24 mouse cellular contexts compared by ENCODE assay signal in the genomic region with DNA sequence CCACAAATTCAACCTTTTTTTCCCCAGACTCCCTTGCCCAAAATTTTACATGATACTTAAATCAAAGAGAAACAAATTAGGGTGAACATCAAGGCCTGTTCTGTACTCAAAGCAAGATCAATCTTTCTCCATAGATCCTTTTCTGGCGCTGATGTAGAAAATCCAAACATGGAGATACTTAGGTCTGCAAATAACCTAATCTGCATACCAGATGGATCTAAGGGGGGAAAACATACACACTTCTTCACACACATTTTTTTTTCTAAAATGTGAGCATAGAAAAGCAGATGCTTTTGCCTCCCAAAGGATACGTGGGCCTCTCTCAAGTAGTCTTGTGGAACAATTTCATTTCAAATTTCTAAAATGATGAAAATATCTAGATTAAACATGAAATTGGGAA.
A peak's percentile ranks its signal among the peaks of the same experiment; 100 is the strongest.
DNase-seq lines count a peak whose midpoint lies in the region; ATAC-seq and TF ChIP-seq lines count a peak whose summit lies in the region.
"Had no signal": no experiment of that assay in that cellular context is flagged by ENCODE, and none has a peak within 500 bp of the region (broad histone marks: within the 10 kb centered on the region; RNA-seq: fewer than 3 reads in every experiment).

No protein-coding gene starts in this region.

- no peaks in the 10 kb centered on the region for H3K4me1 ChIP-seq in lung, postnatal 0 days (ENCODE audit: insufficient read depth, low read depth, low read length)
- no peaks in the 10 kb centered on the region for H3K4me1 ChIP-seq in heart, embryonic 10.5 days
- H3K4me1 ChIP-seq: embryonic facial prominence, embryonic 10.5 days; embryonic facial prominence, embryonic 12.5 days; forebrain, embryonic 13.5 days had no signal

- no peak for TF ChIP-seq CTCF in brain, embryonic 14.5 days (IDR thresholded peaks at IDR 0.05; ENCODE audit: borderline replicate concordance, extremely low read depth, insufficient read depth, insufficient read length)
- TF ChIP-seq CTCF in lung, postnatal 0 days (IDR thresholded peaks at IDR 0.05): no peak

- ATAC-seq in frontal cortex, adult (ENCODE audit: low TSS enrichment): peak; percentile 76
- no peak for ATAC-seq in lung, postnatal 0 days
- ATAC-seq: activated CD4-positive, CD25-positive, alpha-beta regulatory T cell, adult 4 months; forebrain, embryonic 13.5 days; forebrain, embryonic 16.5 days; Patski had no signal

- no peak for TF ChIP-seq EP300 in lung, postnatal 0 days (IDR thresholded peaks at IDR 0.05)

- TF ChIP-seq POLR2A in brain, embryonic 14.5 days (IDR thresholded peaks at IDR 0.05; ENCODE audit: borderline replicate concordance, extremely low read depth, insufficient read depth, insufficient read length, poor library complexity, severe bottlenecking): no peak

- no peaks in the 10 kb centered on the region for H3K36me3 ChIP-seq in lung, postnatal 0 days (ENCODE audit: insufficient read depth, low read length)
- no peaks in the 10 kb centered on the region for H3K36me3 ChIP-seq in heart, embryonic 10.5 days
- H3K36me3 ChIP-seq: embryonic facial prominence, embryonic 10.5 days; embryonic facial prominence, embryonic 12.5 days; G1E had no signal

- WGBS in lung, postnatal 0 days: 62% methylated on average over 2 of the region's 2 CpGs
- WGBS in heart, embryonic 10.5 days: 83% methylated on average over 2 of the region's 2 CpGs

- H3K9me3 ChIP-seq in lung, postnatal 0 days (ENCODE audit: low read length): no peaks in the 10 kb centered on the region
- no peaks in the 10 kb centered on the region for H3K9me3 ChIP-seq in heart, embryonic 10.5 days
- H3K9me3 ChIP-seq: embryonic facial prominence, embryonic 10.5 days; embryonic facial prominence, embryonic 12.5 days; forebrain, embryonic 13.5 days; G1E had no signal

- H3K9ac ChIP-seq in lung, postnatal 0 days (replicated peaks; ENCODE audit: low read depth): no peak overlapping the region
- H3K9ac ChIP-seq: embryonic facial prominence, embryonic 12.5 days; forebrain, embryonic 13.5 days had no signal

- DNase-seq in frontal cortex, postnatal 25 days (ENCODE audit: low spot score in 2 of 2): no peak
- peak; percentile 4 for DNase-seq in layer of hippocampus, adult 9-11 months
- no peak for DNase-seq in layer of hippocampus, adult 11-12 months (ENCODE audit: low spot score)
- DNase-seq in brain, adult 2 months (ENCODE audit: low read depth, low spot score): peak; percentile 57
- DNase-seq in brain, embryonic 14.5 days (ENCODE audit: low read depth): peak; percentile 19
- no peak for DNase-seq in lung, postnatal 0 days (ENCODE audit: low spot score)
- no peak for DNase-seq in heart, embryonic 10.5 days (ENCODE audit: low spot score)
- DNase-seq: adrenal gland, adult 8-10 months; adrenal gland, postnatal 14 days; adrenal gland, postnatal 36 days; cerebellum, adult 11-12 months; cerebellum, adult 2 months; cerebellum, adult 9-10 months; cerebellum, postnatal 10 days; cerebellum, postnatal 25 days had no signal

- H3K4me3 ChIP-seq in lung, postnatal 0 days (ENCODE audit: low read depth, low read length): no peak overlapping the region
- no peak overlapping the region for H3K4me3 ChIP-seq in heart, embryonic 10.5 days
- H3K4me3 ChIP-seq: embryonic facial prominence, embryonic 10.5 days; embryonic facial prominence, embryonic 12.5 days; forebrain, embryonic 13.5 days had no signal

- H3K27me3 ChIP-seq in lung, postnatal 0 days (replicated peaks; ENCODE audit: insufficient read depth, low read length): no peaks in the 10 kb centered on the region
- H3K27me3 ChIP-seq in heart, embryonic 10.5 days (ENCODE audit: insufficient read depth, poor library complexity, severe bottlenecking): no peaks in the 10 kb centered on the region
- H3K27me3 ChIP-seq: CH12.LX; embryonic facial prominence, embryonic 12.5 days; forebrain, embryonic 13.5 days had no signal

- H3K27ac ChIP-seq in lung, postnatal 0 days (ENCODE audit: low read length): no peak overlapping the region
- H3K27ac ChIP-seq in heart, embryonic 10.5 days: no peak overlapping the region
- H3K27ac ChIP-seq: embryonic facial prominence, embryonic 10.5 days; embryonic facial prominence, embryonic 12.5 days; forebrain, embryonic 13.5 days had no signal

- H3K4me2 ChIP-seq in lung, postnatal 0 days (replicated peaks; ENCODE audit: low read depth, low read length): no peak overlapping the region
- H3K4me2 ChIP-seq: embryonic facial prominence, embryonic 12.5 days; forebrain, embryonic 13.5 days had no signal

Comparison
In these comparisons a context has a peak if more than half of its experiments do, and no peak if none do; other contexts are left out.
1. DNase-seq: peak in layer of hippocampus, adult 9-11 months (single experiment), brain, adult 2 months (single experiment) and brain, embryonic 14.5 days (single experiment); none in frontal cortex, postnatal 25 days (0 of 2), layer of hippocampus, adult 11-12 months (single experiment), lung, postnatal 0 days (single experiment) and heart, embryonic 10.5 days (single experiment).